Mouse (Mus musculus) myocyte (in vitro differentiated cells): ENCODE results near the gene Zfp398.

Experiments used
- CEBPB ChIP-seq: IDR thresholded peaks from 2 replicates; pipeline ENCODE4 v1.6.1; 2011; ENCODE audit warnings: mild to moderate bottlenecking, moderate library complexity; ENCODE audit not compliant: poor library complexity, insufficient read depth, severe bottlenecking
- MAX ChIP-seq: IDR thresholded peaks from one replicate; pipeline ENCODE4 v1.6.1; 2011; ENCODE audit warnings: low read depth, mild to moderate bottlenecking, control low read depth
- MYOD1 ChIP-seq, 3 experiments: IDR thresholded peaks; one replicate each; pipeline ENCODE4 v1.6.1; 2011; ENCODE audit warnings: control low read depth in 2 of 3, low read depth in 2 of 3, mild to moderate bottlenecking in 2 of 3, moderate library complexity in 1 of 3; ENCODE audit not compliant: insufficient read length in 2 of 3, control insufficient read depth in 1 of 3
- POLR2A ChIP-seq: IDR thresholded peaks from one replicate; pipeline ENCODE4 v1.6.1; 2011; ENCODE audit warnings: low read depth, mild to moderate bottlenecking, control low read depth, moderate library complexity; ENCODE audit not compliant: insufficient read length
- USF1 ChIP-seq: IDR thresholded peaks from one replicate; pipeline ENCODE4 v1.6.1; 2011; ENCODE audit warnings: low read depth, mild to moderate bottlenecking, control low read depth, moderate library complexity

DNA sequence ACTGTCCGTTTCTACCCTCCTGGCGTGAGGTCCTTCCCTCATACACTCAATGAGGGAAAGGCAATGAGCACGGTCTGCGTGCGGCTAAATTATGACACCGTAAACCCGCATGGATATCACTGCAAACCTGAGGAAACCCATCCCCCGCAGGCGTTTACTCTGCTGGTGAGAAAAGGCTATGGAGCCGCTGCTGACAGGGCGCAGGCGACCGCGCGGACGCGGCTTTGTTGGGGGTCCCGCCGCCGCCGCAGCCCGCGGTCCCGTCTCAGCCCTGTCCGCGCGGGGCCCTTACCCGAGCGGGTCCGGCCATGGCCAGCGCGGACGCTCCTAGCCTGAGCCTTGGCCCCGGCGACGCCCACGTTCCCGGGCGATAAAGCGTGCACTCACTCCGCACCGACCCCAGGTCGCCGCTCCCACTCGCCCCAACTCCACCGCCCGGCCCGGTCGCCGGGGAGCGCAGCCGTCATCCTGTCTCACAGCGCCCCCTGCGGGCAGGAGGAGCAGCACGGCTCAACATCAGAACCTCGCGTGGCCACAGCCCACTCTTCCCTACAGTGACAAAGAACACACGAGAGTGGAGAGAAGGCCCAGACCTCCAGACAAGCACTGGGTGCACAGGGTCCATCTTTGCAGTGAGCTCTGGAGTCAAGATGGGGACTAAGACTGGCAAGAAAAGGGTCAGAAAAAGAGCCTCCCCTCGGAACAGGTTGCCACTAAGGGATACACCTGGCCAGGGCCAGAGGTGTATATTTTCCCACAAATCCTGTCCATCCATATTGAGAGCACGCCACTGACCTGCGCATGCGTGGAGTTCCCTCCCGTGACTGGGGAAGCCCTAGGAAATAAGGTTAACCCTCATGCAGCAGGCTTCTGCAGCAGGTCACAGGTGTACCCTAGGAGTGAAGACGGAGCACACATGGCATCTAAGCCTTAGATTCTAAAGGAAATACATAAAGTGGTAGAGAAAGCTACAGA is 5.1 kb upstream of the Zfp398 start, which contains the start of gene Zfp786:
- no peak for TF ChIP-seq MAX
- no peak for TF ChIP-seq CEBPB
- peak in 1 of 3 experiments; percentile 39 for TF ChIP-seq MYOD1 (IDR thresholded peaks at IDR 0.05; ENCODE audit: control insufficient read depth in 1 of 3, insufficient read length in 2 of 3, low read depth in 2 of 3)
- no peak for TF ChIP-seq USF1
- TF ChIP-seq POLR2A, result peak; percentile 61
